Comparison of ENCODE assay signal across 11 mouse cellular contexts in the genomic region with DNA sequence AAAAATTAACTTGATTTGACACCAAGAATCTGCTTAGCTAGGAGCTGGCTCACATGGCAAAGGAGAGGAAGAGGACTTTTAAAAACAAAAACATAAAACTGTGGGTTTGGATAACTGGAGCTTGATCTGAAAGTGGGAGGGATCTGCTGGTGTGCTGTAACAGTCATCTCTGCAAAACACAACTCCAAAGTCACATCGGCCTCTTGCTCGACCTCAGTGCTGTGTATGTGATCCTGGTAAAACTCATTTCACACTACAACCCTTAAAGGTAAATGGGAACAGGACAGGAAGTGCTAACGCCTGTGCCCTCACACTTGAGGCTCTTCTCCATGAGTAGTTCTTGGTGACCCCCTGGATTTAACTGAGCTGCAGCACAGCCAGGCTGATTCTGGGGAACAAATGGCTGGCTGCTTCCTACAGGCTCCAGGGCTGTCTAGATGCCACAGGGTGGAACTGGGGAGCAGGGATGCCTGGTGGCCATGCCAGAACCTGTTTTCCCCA. TPM values are rescaled to one million over a fixed set of nuclear protein-coding genes. Genes with fewer than 3 reads are reported as not detected.
DNase-seq lines count a peak whose midpoint lies in the region; ATAC-seq and TF ChIP-seq lines count a peak whose summit lies in the region.
"Had no signal": no experiment of that assay in that cellular context is flagged by ENCODE, and none has a peak within 500 bp of the region (broad histone marks: within the 10 kb centered on the region; RNA-seq: fewer than 3 reads in every experiment).

No protein-coding gene starts in this region.

- peak; percentile 1 for DNase-seq in gastrocnemius, postnatal 10 days
- no peak for DNase-seq in gastrocnemius, adult 18-20 months (ENCODE audit: low spot score)
- DNase-seq in layer of hippocampus, adult 2 months (ENCODE audit: low spot score in 2 of 2): no peak
- no peak for DNase-seq in layer of hippocampus, adult 9-10 months (ENCODE audit: low spot score)
- DNase-seq in thymus, postnatal 4 days: peak; percentile 5
- DNase-seq in thymus, postnatal 14 days: no peak
- no peak for DNase-seq in natural killer cell, adult 2 months (ENCODE audit: low spot score in 2 of 2)
- DNase-seq: liver, embryonic 13.5 days; right cerebral cortex, postnatal 4 days had no signal

- peak overlapping the region; percentile 82 for H3K27ac ChIP-seq in layer of hippocampus, adult 2 months
- H3K27ac ChIP-seq: liver, embryonic 13.5 days had no signal

- no peak overlapping the region for H3K4me3 ChIP-seq in layer of hippocampus, adult 2 months
- H3K4me3 ChIP-seq: erythroblast, embryonic 14.5 days; liver, embryonic 13.5 days had no signal

- no peak for ATAC-seq in megakaryocyte progenitor cell, adult 5-6 weeks (replicated peaks; ENCODE audit: poor library complexity)

- no peak for TF ChIP-seq CTCF in layer of hippocampus, adult 2 months (conservative IDR thresholded peaks at IDR 0.05)

RNA-seq across cellular contexts. Expression of a gene that starts 8.3 kb away (rescaled TPM):
- 10 to 100 TPM; 12.3 to 14.5 TPM for total RNA-seq in gastrocnemius, postnatal 10 days (2021)
- 1 to 10 TPM; 7.0 to 7.8 TPM for total RNA-seq in gastrocnemius, adult 18-20 months (2021)
- 10 to 100 TPM; 33.7 to 34.7 TPM for total RNA-seq in layer of hippocampus, adult 2 months (2021)
- 2.2 and 3.2 TPM in 2 replicates for total RNA-seq in megakaryocyte progenitor cell, adult 5-6 weeks (2015)
- total RNA-seq in megakaryocyte progenitor cell, adult 5-6 weeks (2017): 3.7 and 4.0 TPM in 2 replicates

Comparison
In these comparisons a context has a peak if more than half of its experiments do, and no peak if none do; other contexts are left out.
1. DNase-seq: peak in gastrocnemius, postnatal 10 days (single experiment) and thymus, postnatal 4 days (single experiment); none in gastrocnemius, adult 18-20 months (single experiment), layer of hippocampus, adult 2 months (0 of 2), layer of hippocampus, adult 9-10 months (single experiment), thymus, postnatal 14 days (single experiment) and natural killer cell, adult 2 months (0 of 2).